Comparison of ENCODE assay signal across 8 mouse cellular contexts in the genomic region with DNA sequence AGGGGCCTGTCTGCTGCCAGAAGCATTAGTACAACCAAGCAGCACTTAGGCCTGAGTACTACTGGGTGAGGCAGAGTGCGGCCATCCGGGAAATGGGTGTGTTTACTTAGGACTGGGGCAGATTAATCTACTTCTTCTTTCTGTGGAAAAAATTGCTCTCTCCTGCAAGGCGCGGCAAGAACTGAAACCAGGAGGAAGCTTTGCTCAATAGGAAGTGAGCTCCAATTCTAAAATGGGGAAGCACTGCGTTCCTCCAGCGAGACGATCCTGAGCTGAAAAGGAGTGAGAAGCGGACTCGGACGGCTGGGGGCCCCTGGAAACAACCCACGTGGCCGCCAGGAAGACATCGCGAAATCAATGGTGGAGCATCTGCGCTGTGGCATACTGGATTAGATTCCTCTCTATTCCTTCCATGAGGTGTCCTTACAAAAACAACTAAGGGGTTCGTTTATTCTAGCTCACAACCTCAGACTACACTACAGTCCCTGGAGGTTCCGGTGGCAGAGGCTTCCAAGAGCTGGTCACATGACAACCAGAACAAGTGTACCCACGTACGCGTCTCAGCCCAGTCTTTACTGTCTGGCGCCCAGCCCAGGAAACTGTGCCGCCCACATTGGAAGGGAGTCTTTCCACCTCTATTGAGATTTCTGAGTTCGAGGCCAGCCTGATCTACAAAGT. TPM values are rescaled to one million over a fixed set of nuclear protein-coding genes. Genes with fewer than 3 reads are reported as not detected.
A peak's percentile ranks its signal among the peaks of the same experiment; 100 is the strongest.
DNase-seq lines count a peak whose midpoint lies in the region; ATAC-seq and TF ChIP-seq lines count a peak whose summit lies in the region.

No protein-coding gene starts in this region.

- peak; percentile 41 for DNase-seq in forebrain, embryonic 14.5 days (ENCODE audit: low spot score)
- no peak for DNase-seq in forebrain, embryonic 10.5 days (ENCODE audit: extremely low spot score, low spot score)
- peak; percentile 41 to 63 for DNase-seq in layer of hippocampus, adult 8-10 months (ENCODE audit: low spot score in 2 of 2)
- peak; percentile 83 for DNase-seq in lung, postnatal 10 days
- DNase-seq in spleen, postnatal 36 days (ENCODE audit: low spot score in 2 of 2): peak; percentile 82

- no peak for TF ChIP-seq POLR2A in bone marrow macrophage, adult 2 months (IDR thresholded peaks at IDR 0.05; ENCODE audit: borderline replicate concordance, low read depth, low read length)

- H3K9ac ChIP-seq in forebrain, embryonic 14.5 days (ENCODE audit: low read length): no peak overlapping the region
- no peak overlapping the region for H3K9ac ChIP-seq in heart, embryonic 15.5 days
- H3K9ac ChIP-seq in hindbrain, embryonic 16.5 days (ENCODE audit: low read depth, low read length): no peak overlapping the region

- H3K27me3 ChIP-seq in forebrain, embryonic 14.5 days (replicated peaks; ENCODE audit: control insufficient read depth, insufficient read depth, low read length): no peaks in the 10 kb centered on the region
- H3K27me3 ChIP-seq in forebrain, embryonic 10.5 days (ENCODE audit: poor library complexity, severe bottlenecking): no peaks in the 10 kb centered on the region
- no peaks in the 10 kb centered on the region for H3K27me3 ChIP-seq in heart, embryonic 15.5 days
- no peaks in the 10 kb centered on the region; the same call in 1 of the 2 replicates for H3K27me3 ChIP-seq in hindbrain, embryonic 16.5 days (replicated peaks; ENCODE audit: control insufficient read depth, insufficient read depth, low read length)

- ATAC-seq in forebrain, embryonic 14.5 days: no peak
- ATAC-seq in heart, embryonic 15.5 days (replicated peaks; ENCODE audit: insufficient number of reproducible peaks, insufficient read depth, low FRiP score, low read depth): peak; percentile 60; the same call in 1 of the 2 replicates
- no peak for ATAC-seq in hindbrain, embryonic 16.5 days

- no peak for TF ChIP-seq CTCF in bone marrow macrophage, adult 2 months (IDR thresholded peaks at IDR 0.05; ENCODE audit: low read depth, low read length)

- H3K9me3 ChIP-seq in forebrain, embryonic 14.5 days (replicated peaks; ENCODE audit: control insufficient read depth, low read length): no peaks in the 10 kb centered on the region
- H3K9me3 ChIP-seq in forebrain, embryonic 10.5 days: no peaks in the 10 kb centered on the region
- no peaks in the 10 kb centered on the region for H3K9me3 ChIP-seq in heart, embryonic 15.5 days (replicated peaks)
- H3K9me3 ChIP-seq in hindbrain, embryonic 16.5 days (ENCODE audit: control insufficient read depth, low read length): no peaks in the 10 kb centered on the region

- 67% methylated on average over 23 of the region's 23 CpGs for WGBS in forebrain, embryonic 14.5 days
- 79% methylated on average over 23 of the region's 23 CpGs for WGBS in forebrain, embryonic 10.5 days
- WGBS in heart, embryonic 15.5 days: 48% methylated on average over 23 of the region's 23 CpGs
- WGBS in hindbrain, embryonic 16.5 days: 64% methylated on average over 23 of the region's 23 CpGs

- no peak overlapping the region for H3K4me2 ChIP-seq in forebrain, embryonic 14.5 days (ENCODE audit: low read length)
- peak overlapping the region; percentile 41; the same call in 1 of the 2 replicates for H3K4me2 ChIP-seq in heart, embryonic 15.5 days
- H3K4me2 ChIP-seq in hindbrain, embryonic 16.5 days (ENCODE audit: low read length): no peak overlapping the region

- no peaks in the 10 kb centered on the region for H3K4me1 ChIP-seq in forebrain, embryonic 14.5 days (ENCODE audit: control insufficient read depth, insufficient read depth, low read length)
- H3K4me1 ChIP-seq in forebrain, embryonic 10.5 days: peaks cover 15% of the 10 kb centered on the region
- peaks cover 37% of the 10 kb centered on the region for H3K4me1 ChIP-seq in bone marrow macrophage, adult 2 months (ENCODE audit: control insufficient read depth, insufficient read depth, low read length)
- peaks cover 12% of the 10 kb centered on the region for H3K4me1 ChIP-seq in heart, embryonic 15.5 days (replicated peaks)
- no peaks in the 10 kb centered on the region for H3K4me1 ChIP-seq in hindbrain, embryonic 16.5 days (ENCODE audit: control insufficient read depth, insufficient read depth, low read depth, low read length)

- H3K36me3 ChIP-seq in forebrain, embryonic 14.5 days (ENCODE audit: control insufficient read depth, insufficient read depth, low read length): no peaks in the 10 kb centered on the region
- peaks cover 16% of the 10 kb centered on the region for H3K36me3 ChIP-seq in forebrain, embryonic 10.5 days (replicated peaks)
- H3K36me3 ChIP-seq in heart, embryonic 15.5 days: no peaks in the 10 kb centered on the region
- H3K36me3 ChIP-seq in hindbrain, embryonic 16.5 days (ENCODE audit: control insufficient read depth, insufficient read depth, low read length): 0 out of 2 replicates have a peak, but pooled peaks cover 2% of the 10 kb centered on the region

- H3K4me3 ChIP-seq in forebrain, embryonic 14.5 days (ENCODE audit: low read depth, low read length): no peak overlapping the region
- H3K4me3 ChIP-seq in forebrain, embryonic 10.5 days: no peak overlapping the region
- peak overlapping the region; percentile 53 for H3K4me3 ChIP-seq in bone marrow macrophage, adult 2 months (ENCODE audit: insufficient read depth, low read length)
- H3K4me3 ChIP-seq in heart, embryonic 15.5 days: peak overlapping the region; percentile 19; the same call in 1 of the 2 replicates
- no peak overlapping the region for H3K4me3 ChIP-seq in hindbrain, embryonic 16.5 days (ENCODE audit: low read length)

- no peak overlapping the region for H3K27ac ChIP-seq in forebrain, embryonic 14.5 days (ENCODE audit: low read depth, low read length)
- no peak overlapping the region for H3K27ac ChIP-seq in forebrain, embryonic 10.5 days
- peak overlapping the region; percentile 99 for H3K27ac ChIP-seq in bone marrow macrophage, adult 2 months (ENCODE audit: insufficient read depth, low read depth, low read length)
- peak overlapping the region; percentile 69 for H3K27ac ChIP-seq in heart, embryonic 15.5 days
- H3K27ac ChIP-seq in hindbrain, embryonic 16.5 days (ENCODE audit: low read depth, low read length): no peak overlapping the region

RNA-seq across cellular contexts. Expression of a gene that starts 14.1 kb away (rescaled TPM):
- polyA plus RNA-seq in forebrain, embryonic 14.5 days (2014; fragmentation: Nextera tagmentation; extraction: Ambion mirVana): 49.8 and 54.1 TPM in 2 replicates
- 41.0 and 44.0 TPM in 2 replicates for polyA plus RNA-seq in forebrain, embryonic 10.5 days (2016; fragmentation: Nextera tagmentation; extraction: Ambion mirVana)
- 10.9 and 12.2 TPM in 2 replicates for polyA plus RNA-seq in bone marrow macrophage, adult 2 months (2012; ENCODE audit: insufficient read depth, insufficient read length, missing spikeins)
- polyA plus RNA-seq in heart, embryonic 15.5 days (2015; fragmentation: Nextera tagmentation; extraction: Ambion mirVana): 19.1 and 19.2 TPM in 2 replicates
- 10 to 100 TPM; 54.7 to 66.3 (median 61.6) TPM for total RNA-seq in layer of hippocampus, adult 8-10 months (2022)
- polyA plus RNA-seq in hindbrain, embryonic 16.5 days (2015; fragmentation: Nextera tagmentation; extraction: Ambion mirVana): 48.0 and 51.0 TPM in 2 replicates

RNA-seq across cellular contexts. Expression of a gene that starts 14.1 kb away (rescaled TPM):
- 141 and 159 TPM in 2 replicates for polyA plus RNA-seq in forebrain, embryonic 14.5 days (2014; fragmentation: Nextera tagmentation; extraction: Ambion mirVana)
- 153 TPM in 2 replicates for polyA plus RNA-seq in forebrain, embryonic 10.5 days (2016; fragmentation: Nextera tagmentation; extraction: Ambion mirVana)
- 39.1 and 49.3 TPM in 2 replicates for polyA plus RNA-seq in bone marrow macrophage, adult 2 months (2012; ENCODE audit: insufficient read depth, insufficient read length, missing spikeins)
- 60.1 and 64.3 TPM in 2 replicates for polyA plus RNA-seq in heart, embryonic 15.5 days (2015; fragmentation: Nextera tagmentation; extraction: Ambion mirVana)
- 10 to 100 TPM; 23.2 to 36.1 (median 27.7) TPM for total RNA-seq in layer of hippocampus, adult 8-10 months (2022)
- 94.0 and 94.8 TPM in 2 replicates for polyA plus RNA-seq in hindbrain, embryonic 16.5 days (2015; fragmentation: Nextera tagmentation; extraction: Ambion mirVana)

RNA-seq across cellular contexts. Expression of a gene that starts 34.5 kb away (rescaled TPM):
- 39.3 and 45.9 TPM in 2 replicates for polyA plus RNA-seq in forebrain, embryonic 14.5 days (2014; fragmentation: Nextera tagmentation; extraction: Ambion mirVana)
- 41.0 and 41.3 TPM in 2 replicates for polyA plus RNA-seq in forebrain, embryonic 10.5 days (2016; fragmentation: Nextera tagmentation; extraction: Ambion mirVana)
- polyA plus RNA-seq in bone marrow macrophage, adult 2 months (2012; ENCODE audit: insufficient read depth, insufficient read length, missing spikeins): 58.8 and 63.0 TPM in 2 replicates
- 21.8 and 23.8 TPM in 2 replicates for polyA plus RNA-seq in heart, embryonic 15.5 days (2015; fragmentation: Nextera tagmentation; extraction: Ambion mirVana)
- 10 to 100 TPM; 29.4 to 32.2 (median 30.6) TPM for total RNA-seq in layer of hippocampus, adult 8-10 months (2022)
- 24.9 and 29.9 TPM in 2 replicates for polyA plus RNA-seq in hindbrain, embryonic 16.5 days (2015; fragmentation: Nextera tagmentation; extraction: Ambion mirVana)

RNA-seq across cellular contexts. Expression of a gene that starts 51.7 kb away (rescaled TPM):
- 7.9 and 10.6 TPM in 2 replicates for polyA plus RNA-seq in forebrain, embryonic 14.5 days (2014; fragmentation: Nextera tagmentation; extraction: Ambion mirVana)
- polyA plus RNA-seq in forebrain, embryonic 10.5 days (2016; fragmentation: Nextera tagmentation; extraction: Ambion mirVana): 7.3 and 9.3 TPM in 2 replicates
- polyA plus RNA-seq in bone marrow macrophage, adult 2 months (2012; ENCODE audit: insufficient read depth, insufficient read length, missing spikeins): 227 and 230 TPM in 2 replicates
- 7.6 and 18.4 TPM in 2 replicates for polyA plus RNA-seq in heart, embryonic 15.5 days (2015; fragmentation: Nextera tagmentation; extraction: Ambion mirVana)
- 10 to 100 TPM in 3 of 4 experiments, 1 to 10 TPM in 1; 9.6 to 16.2 (median 11.9) TPM for total RNA-seq in layer of hippocampus, adult 8-10 months (2022)
- 7.7 and 9.7 TPM in 2 replicates for polyA plus RNA-seq in hindbrain, embryonic 16.5 days (2015; fragmentation: Nextera tagmentation; extraction: Ambion mirVana)

Comparison
In these comparisons a context has a peak if more than half of its experiments do, and no peak if none do; other contexts are left out.
1. H3K27ac ChIP-seq: peak in bone marrow macrophage, adult 2 months (single experiment) and heart, embryonic 15.5 days (single experiment); none in forebrain, embryonic 14.5 days (single experiment), forebrain, embryonic 10.5 days (single experiment) and hindbrain, embryonic 16.5 days (single experiment).
2. H3K4me3 ChIP-seq: peak in bone marrow macrophage, adult 2 months (single experiment) and heart, embryonic 15.5 days (single experiment); none in forebrain, embryonic 14.5 days (single experiment), forebrain, embryonic 10.5 days (single experiment) and hindbrain, embryonic 16.5 days (single experiment).